Mouse (Mus musculus) spleen, postnatal 10 days (tissue): Measurements from ENCODE around the gene Agap1.
A peak's percentile ranks its signal among the peaks of the same experiment; 100 is the strongest.

Experiments used
- DNase-seq, 2 experiments: peaks; one replicate each; pipeline ENCODE4 v3.0.0; 2021 to 2022; ENCODE audit warnings: low spot score in 2 of 2

Agap1 gene

GRCm38 (mm10) chr1:89846148-89846547 lies 391.5 kb downstream of the Agap1 start:
- no peak for DNase-seq

GRCm38 (mm10) chr1:89848356-89849039 lies 393.9 kb downstream of the Agap1 start:
- no peak for DNase-seq

- DNase-seq, result no peak
Observed at GRCm38 (mm10) chr1:89849151-89849860, 394.7 kb downstream of the Agap1 start.

- no peak for DNase-seq
Observed at GRCm38 (mm10) chr1:89849861-89850230, 395.2 kb downstream of the Agap1 start.

DNA sequence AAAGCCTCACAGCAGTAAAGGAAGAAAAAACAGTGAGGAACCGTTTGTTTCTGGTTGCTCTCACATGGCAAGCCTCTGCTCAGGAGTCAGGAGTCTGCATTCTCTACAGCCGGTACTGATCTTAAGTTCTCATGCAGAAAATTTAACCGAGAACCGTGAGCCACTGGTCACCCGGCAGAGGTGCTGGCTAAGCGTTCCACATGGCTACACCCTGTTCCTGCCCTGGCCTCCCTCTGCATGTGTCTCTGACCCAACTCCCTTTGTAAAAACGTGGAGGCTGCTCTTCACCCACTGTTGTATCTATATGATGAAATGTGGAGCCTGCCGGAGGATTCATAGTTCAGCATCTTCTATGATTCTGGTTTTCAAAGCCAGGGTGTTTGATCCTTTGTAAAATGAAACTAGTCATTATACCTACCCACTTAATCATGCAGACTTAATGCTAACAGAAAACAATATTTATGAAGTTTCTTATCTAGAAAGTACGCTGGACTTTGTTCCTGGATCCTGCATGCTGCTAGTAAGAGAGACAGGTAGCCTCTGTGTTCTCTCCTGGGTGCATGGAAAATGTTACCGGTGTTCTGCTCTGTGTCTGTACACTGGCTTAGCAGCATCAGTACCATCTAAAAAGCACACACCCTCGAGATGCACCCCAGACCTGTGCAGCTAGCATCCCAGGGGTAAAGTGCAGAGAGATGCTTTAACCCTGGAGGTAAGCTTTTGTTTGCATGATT lies 396.2 kb downstream of the Agap1 start:
- no peak for DNase-seq

GRCm38 (mm10) chr1:89859182-89859581 lies 404.6 kb downstream of the Agap1 start:
- peak in 1 of 2 experiments; percentile 33 for DNase-seq

GRCm38 (mm10) chr1:89860017-89860730 lies 405.6 kb downstream of the Agap1 start:
- DNase-seq, result no peak

GRCm38 (mm10) chr1:89865787-89866186 lies 411.2 kb downstream of the Agap1 start:
- DNase-seq, result no peak

- no peak for DNase-seq
Observed at GRCm38 (mm10) chr1:89867847-89868246, 413.2 kb downstream of the Agap1 start.

- DNase-seq, result no peak
Observed at GRCm38 (mm10) chr1:89870134-89870905, 415.7 kb downstream of the Agap1 start.

GRCm38 (mm10) chr1:89870906-89871211 lies 416.3 kb downstream of the Agap1 start:
- DNase-seq, result no peak

DNA sequence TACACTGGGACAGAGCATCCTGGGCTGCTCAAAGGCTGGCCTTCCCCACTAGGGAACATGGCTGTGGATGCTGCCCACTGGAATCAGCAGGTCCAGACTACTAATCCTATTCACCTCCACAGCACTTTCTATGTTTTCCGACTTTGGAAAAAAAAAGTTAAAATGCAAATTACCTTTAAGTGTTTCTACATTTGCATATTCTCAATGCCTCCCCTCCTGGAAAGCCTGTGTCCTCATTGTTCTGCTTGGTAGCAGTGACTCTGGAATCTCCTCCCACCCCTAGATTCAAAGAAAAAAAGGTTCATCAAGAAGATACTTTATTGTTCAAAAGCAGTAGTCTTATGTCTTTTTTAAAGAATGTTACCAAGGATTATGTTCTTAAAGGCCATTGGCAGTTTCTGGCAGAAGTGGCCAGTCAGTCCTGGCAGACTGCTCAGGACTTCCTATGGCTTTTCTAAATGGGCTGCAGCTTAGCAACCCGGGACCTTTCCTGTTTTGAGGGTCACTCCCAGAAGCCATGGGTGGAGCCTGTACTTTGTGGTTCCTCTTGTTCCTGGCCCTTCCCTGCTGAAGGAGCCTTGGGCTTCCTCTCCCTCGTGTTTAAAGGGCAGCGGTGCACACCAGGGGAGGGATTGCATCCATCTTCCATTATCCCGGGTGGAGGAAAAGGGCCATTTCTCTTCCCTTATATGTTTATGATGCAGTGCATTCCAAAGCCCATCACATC lies 421.9 kb downstream of the Agap1 start:
- no peak for DNase-seq

DNA sequence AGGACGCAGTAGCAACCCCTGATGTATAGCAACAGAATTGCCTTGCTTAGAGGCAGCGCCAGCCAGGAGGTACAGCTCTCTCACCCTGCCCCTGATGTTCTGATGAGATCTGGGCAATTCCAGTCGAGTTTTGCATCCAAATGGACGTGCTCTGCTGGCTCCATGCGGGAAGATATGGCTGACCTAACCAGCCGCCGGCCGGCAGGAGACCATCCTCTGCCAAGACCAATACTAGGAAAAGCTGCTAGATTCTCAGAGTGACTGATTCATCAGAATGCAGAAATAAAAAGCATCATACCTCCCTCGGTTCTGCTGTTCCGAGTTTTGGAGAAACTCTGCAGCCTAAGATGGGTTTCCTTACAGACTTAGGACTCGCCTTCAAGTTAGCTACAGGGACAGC lies 423.9 kb downstream of the Agap1 start:
- DNase-seq, result no peak

DNA sequence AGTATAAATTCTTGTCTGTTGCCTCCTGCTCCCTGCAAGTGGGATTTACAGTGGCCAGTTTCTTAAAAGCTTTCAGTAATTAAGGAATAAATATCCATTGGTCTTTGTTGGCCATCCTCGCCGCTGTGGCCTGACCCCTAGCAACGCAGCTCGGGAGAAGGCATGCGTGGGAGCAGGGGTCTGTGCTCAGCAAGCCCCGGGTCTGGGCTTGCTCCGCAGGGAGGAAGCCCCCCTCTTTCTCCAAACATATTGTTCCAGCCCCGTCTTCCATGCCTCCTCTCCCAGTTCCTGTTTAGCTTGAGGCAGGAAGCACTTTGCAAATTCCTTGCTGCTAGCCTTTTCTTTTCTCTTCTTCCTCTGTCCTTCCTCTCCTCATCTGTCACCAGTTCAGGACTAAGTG lies 425.6 kb downstream of the Agap1 start:
- no peak for DNase-seq

- DNase-seq, result no peak
Observed at GRCm38 (mm10) chr1:89880834-89881233, 426.2 kb downstream of the Agap1 start.

DNA sequence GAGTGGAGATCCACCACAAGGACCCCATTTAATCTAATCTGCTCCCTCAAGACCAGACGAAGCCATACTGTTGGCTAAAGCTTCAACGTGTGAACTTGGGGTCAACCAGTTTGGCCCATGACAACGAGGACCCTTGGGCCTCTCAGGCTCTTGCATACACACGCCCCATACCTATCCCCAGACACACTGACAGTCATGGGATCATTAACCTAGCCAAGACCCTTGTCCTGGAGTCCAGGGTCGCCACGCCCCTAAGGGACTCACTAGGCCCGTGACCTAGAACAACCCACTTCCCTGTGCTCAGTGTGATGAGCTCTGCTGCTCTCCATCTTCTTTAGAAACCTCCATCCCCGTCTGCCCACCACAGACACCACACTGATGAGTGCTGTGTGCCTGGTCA lies 429.7 kb downstream of the Agap1 start:
- no peak for DNase-seq

- DNase-seq, result no peak
Observed at GRCm38 (mm10) chr1:89885696-89886095, 431.1 kb downstream of the Agap1 start.

- no peak for DNase-seq
Observed at GRCm38 (mm10) chr1:89891400-89891799, 436.8 kb downstream of the Agap1 start.

DNA sequence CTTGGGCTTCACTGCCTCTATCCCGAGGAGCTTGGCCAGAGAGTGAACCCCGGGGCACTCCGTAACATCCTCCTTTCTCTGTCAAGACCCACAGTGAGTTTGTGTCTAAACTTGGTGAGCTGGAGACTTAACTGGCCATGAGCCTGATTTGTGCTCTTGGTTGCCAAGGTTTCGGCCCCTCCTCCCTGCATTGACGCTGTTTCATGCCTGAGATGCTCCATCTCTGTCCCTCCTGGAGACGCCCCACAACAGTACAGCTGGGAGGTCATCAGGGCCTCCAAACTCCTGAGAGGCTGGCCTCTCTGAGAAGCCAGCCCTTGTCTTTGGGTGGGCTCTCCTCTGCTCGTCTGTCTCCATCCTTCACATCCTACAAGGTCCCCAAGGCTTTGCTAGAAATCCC lies 437.7 kb downstream of the Agap1 start:
- DNase-seq, result no peak

- DNase-seq, result no peak
Observed at GRCm38 (mm10) chr1:89895801-89896200, 441.2 kb downstream of the Agap1 start.

DNA sequence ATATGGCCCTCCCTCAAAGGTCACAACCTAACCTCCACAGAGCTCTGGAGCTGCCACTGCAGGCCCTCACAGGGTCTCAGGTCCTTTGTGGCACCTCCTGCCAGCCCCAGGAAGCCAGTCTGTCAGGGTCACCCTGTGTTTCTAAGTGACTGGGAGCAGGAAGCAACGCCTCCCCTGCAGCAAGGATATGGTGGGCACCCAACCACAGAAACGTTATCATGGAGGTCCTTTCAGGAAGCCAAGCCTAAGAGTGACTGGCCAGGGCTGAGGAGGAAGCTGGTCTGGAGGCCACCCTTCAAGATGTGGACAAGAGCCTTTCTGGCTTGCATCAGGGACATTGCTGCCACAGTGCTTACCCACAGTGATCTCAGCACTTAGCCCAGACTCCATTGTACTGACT lies 444.4 kb downstream of the Agap1 start:
- no peak for DNase-seq
